ENCODE assay signal across 18 mouse cellular contexts in the genomic region with DNA sequence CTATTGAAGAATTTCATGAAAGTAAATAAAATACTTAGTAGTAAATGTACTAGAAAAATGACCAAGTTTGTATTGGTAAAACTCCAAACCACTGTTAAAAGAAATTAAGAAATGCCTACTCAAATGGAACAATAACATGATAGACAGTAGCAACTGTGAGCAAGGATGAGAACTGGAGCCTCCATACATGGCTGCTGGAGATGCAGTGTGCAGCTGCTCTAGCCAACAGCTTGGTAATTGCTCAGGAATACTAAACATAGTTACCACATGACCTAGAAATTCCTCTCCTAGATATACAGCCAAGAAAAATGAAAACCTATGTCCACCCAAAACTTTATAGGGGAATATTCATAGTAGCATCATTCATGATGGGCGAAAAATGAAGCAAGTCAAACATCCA.
"Had no signal": no experiment of that assay in that cellular context is flagged by ENCODE, and none has a peak within 500 bp of the region (broad histone marks: within the 10 kb centered on the region; RNA-seq: fewer than 3 reads in every experiment).

No protein-coding gene starts in this region.

- H3K9me3 ChIP-seq: lung, embryonic 15.5 days; midbrain, embryonic 13.5 days; midbrain, embryonic 15.5 days; neural tube, embryonic 12.5 days; stomach, embryonic 15.5 days had no signal

- H3K4me2 ChIP-seq: lung, embryonic 15.5 days; midbrain, embryonic 11.5 days; midbrain, embryonic 13.5 days; midbrain, embryonic 15.5 days; neural tube, embryonic 12.5 days; stomach, embryonic 15.5 days had no signal

- H3K36me3 ChIP-seq: lung, embryonic 15.5 days; midbrain, embryonic 13.5 days; midbrain, embryonic 15.5 days; neural tube, embryonic 12.5 days; stomach, embryonic 15.5 days had no signal

- H3K4me1 ChIP-seq: lung, embryonic 15.5 days; megakaryocyte, embryonic 14.5 days; midbrain, embryonic 13.5 days; midbrain, embryonic 15.5 days; neural tube, embryonic 12.5 days; stomach, embryonic 15.5 days had no signal

- ATAC-seq: liver, postnatal 0 days; lung, postnatal 0 days; midbrain, embryonic 13.5 days; midbrain, embryonic 15.5 days had no signal

- H3K9ac ChIP-seq: liver, postnatal 0 days; lung, embryonic 15.5 days; midbrain, embryonic 13.5 days; midbrain, embryonic 15.5 days; neural tube, embryonic 12.5 days; stomach, embryonic 15.5 days had no signal

- H3K4me3 ChIP-seq: lung, embryonic 15.5 days; megakaryocyte, embryonic 14.5 days; midbrain, embryonic 13.5 days; midbrain, embryonic 15.5 days; neural tube, embryonic 12.5 days; stomach, embryonic 15.5 days had no signal

- H3K27me3 ChIP-seq: lung, embryonic 15.5 days; megakaryocyte, embryonic 14.5 days; midbrain, embryonic 13.5 days; midbrain, embryonic 15.5 days; neural tube, embryonic 12.5 days; stomach, embryonic 15.5 days had no signal

- H3K27ac ChIP-seq: lung, embryonic 15.5 days; macrophage; midbrain, embryonic 13.5 days; midbrain, embryonic 15.5 days; neural tube, embryonic 12.5 days; stomach, embryonic 15.5 days; stomach, postnatal 0 days had no signal

- DNase-seq: liver, postnatal 0 days; lung, adult 2 months; lung, postnatal 14 days; lung, postnatal 36 days; right cerebral cortex, postnatal 14 days; thymus, adult 2 months; thymus, postnatal 25 days; thymus, postnatal 4 days had no signal
